Mouse (Mus musculus) embryonic fibroblast, embryonic 13.5 days (primary cell): Measurements from ENCODE around the gene Itga9.

Experiments used
- CTCF ChIP-seq: IDR thresholded peaks from 2 replicates; pipeline ENCODE4 v1.5.1; 2011; ENCODE audit warnings: mild to moderate bottlenecking, control low read depth, low read length, moderate library complexity, borderline replicate concordance; ENCODE audit not compliant: insufficient read depth
- POLR2A ChIP-seq: IDR thresholded peaks from 2 replicates; pipeline ENCODE4 v1.6.1; 2011; ENCODE audit warnings: low read depth, mild to moderate bottlenecking, control low read depth, low read length, moderate library complexity

DNA sequence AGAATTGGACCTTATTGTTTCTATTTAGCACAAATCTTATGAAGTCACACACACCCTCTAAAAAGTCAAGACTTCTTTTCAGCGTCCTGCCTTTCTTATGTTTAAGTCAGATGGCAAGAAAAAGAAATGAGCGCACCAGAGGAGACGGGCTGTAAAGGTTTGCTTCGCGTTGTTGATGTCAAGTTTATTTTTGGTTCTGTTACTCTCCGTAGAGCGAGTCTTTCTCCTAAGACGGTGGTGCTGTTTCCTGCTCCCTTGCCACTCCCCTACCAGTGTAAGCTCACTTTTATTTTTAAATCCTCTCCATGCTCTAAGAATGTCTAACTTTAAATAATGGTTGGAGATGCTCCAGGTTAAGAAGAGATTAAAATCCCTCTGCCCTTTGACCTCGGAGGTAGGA, 118.6 kb downstream of the Itga9 start:
- TF ChIP-seq CTCF (no peak), POLR2A (no peak)
